Mouse (Mus musculus) ES-E14 (cell line): ENCODE data around the gene Itgb7.

Source experiments
- CHD2 ChIP-seq: IDR thresholded peaks from 2 replicates; pipeline ENCODE4 v1.6.1; 2014; ENCODE audit warnings: mild to moderate bottlenecking, low read depth, low read length, inconsistent platforms
- HCFC1 ChIP-seq: IDR thresholded peaks from 2 replicates; pipeline ENCODE4 v1.6.1; 2012; ENCODE audit warnings: low read length, inconsistent platforms, borderline replicate concordance; ENCODE audit not compliant: insufficient read depth
- MAFK ChIP-seq: IDR thresholded peaks from 2 replicates; pipeline ENCODE4 v1.6.1; 2014; ENCODE audit warnings: mild to moderate bottlenecking, low read depth, low read length, inconsistent platforms; ENCODE audit not compliant: insufficient read depth
- ZC3H11A ChIP-seq: IDR thresholded peaks from 2 replicates; pipeline ENCODE4 v1.6.1; 2012; ENCODE audit warnings: low read depth, mild to moderate bottlenecking, inconsistent platforms, low read length, borderline replicate concordance
- ZNF384 ChIP-seq: IDR thresholded peaks from 2 replicates; pipeline ENCODE4 v1.6.1; 2012; ENCODE audit warnings: low read depth, low read length, inconsistent platforms

DNA sequence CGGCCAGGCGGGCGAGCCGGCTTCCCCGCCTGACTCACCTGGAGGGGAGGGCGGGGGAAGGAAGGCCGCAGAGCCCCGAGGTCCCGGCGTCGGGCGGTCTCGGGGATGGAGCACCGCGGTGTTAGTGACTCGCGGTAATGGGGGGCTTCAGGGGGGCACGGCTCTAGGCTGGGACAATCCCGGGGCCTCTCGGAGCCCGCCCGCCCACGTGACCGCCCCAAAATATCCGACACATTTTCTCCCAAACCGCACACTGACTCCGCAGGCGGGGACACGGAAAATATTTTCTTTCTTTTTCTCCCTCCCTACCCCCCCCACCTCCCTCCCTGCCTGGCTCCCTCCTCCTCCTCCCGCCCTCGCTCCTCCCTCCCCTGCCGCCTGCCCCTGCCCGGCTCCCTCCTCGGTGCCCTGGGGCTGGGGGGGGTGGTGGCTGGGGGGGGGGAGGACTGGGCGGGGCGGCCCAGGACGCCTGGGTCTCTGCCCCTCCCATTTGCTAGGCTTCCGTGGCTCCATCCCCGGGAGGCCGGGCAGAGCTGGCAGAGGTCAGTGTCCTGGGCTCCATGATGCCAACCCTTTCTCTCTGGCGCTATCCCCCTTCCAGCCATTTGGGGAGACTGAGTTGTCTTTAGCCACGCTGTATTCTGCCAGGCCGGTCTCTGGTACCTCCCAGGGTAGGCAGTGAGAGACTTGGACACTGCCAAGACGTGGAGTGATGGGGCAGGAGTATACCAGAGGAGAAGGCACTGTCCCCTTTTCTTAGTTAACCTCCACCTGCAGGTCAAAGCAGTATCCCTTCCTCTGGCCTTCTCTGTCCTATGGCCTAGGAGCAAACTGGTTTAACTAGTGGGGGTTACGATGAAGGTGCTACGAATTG, 25.7 kb upstream of the Itgb7 start, which contains the start of gene Rarg:
- TF ChIP-seq CHD2 = no peak
- no peak for TF ChIP-seq ZNF384
- no peak for TF ChIP-seq HCFC1
- no peak for TF ChIP-seq ZC3H11A
- no peak for TF ChIP-seq MAFK
